Mouse (Mus musculus): ENCODE measurements around the gene Map6. TPM values are rescaled to one million over a fixed set of nuclear protein-coding genes. Genes with fewer than 3 reads are reported as not detected.

Map6 gene
- polyA plus RNA-seq, 1 experiment from 2014 or later, result 4.7 TPM

DNA sequence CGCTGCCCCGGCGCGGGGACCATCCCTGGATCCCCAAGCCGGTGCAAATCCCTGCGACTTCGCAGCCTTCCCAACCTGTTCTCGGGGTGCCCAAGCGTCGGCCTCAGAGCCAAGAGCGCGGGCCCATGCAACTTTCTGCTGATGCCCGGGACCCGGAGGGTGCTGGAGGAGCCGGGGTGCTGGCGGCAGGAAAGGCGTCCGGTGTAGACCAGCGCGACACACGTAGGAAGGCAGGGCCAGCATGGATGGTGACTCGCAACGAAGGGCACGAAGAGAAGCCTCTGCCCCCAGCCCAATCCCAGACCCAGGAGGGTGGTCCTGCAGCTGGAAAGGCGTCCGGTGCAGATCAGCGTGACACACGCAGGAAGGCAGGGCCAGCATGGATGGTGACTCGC is 1.3 kb downstream of the Map6 start:
- peak overlapping the region; percentile 58 for H3K9ac ChIP-seq (ENCODE audit: low read length)
- WGBS, result under 1% methylated on average over 29 of the region's 29 CpGs
- peaks cover 16% of the 10 kb centered on the region for H3K4me1 ChIP-seq (ENCODE audit: control insufficient read depth, insufficient read depth, low read length)
- H3K4me2 ChIP-seq (ENCODE audit: low read depth, severe bottlenecking), result peak overlapping the region; percentile 100
- H3K9me3 ChIP-seq (ENCODE audit: control insufficient read depth, low read length), result no peaks in the 10 kb centered on the region
- DNase-seq (ENCODE audit: low spot score) (no peak), ATAC-seq (ENCODE audit: insufficient number of reproducible peaks, low FRiP score, low TSS enrichment, low read depth) (peak; percentile 44; the same call in 1 of the 2 replicates)
- H3K4me3 ChIP-seq (ENCODE audit: low read depth, low read length), result peak overlapping the region; percentile 59
- H3K27ac ChIP-seq (replicated peaks; ENCODE audit: low read depth, low read length), result no peak overlapping the region
- peaks cover 49% of the 10 kb centered on the region for H3K27me3 ChIP-seq (ENCODE audit: control insufficient read depth, insufficient read depth, low read length)
- no peaks in the 10 kb centered on the region for H3K36me3 ChIP-seq (ENCODE audit: control insufficient read depth, insufficient read depth, low read length)

DNA sequence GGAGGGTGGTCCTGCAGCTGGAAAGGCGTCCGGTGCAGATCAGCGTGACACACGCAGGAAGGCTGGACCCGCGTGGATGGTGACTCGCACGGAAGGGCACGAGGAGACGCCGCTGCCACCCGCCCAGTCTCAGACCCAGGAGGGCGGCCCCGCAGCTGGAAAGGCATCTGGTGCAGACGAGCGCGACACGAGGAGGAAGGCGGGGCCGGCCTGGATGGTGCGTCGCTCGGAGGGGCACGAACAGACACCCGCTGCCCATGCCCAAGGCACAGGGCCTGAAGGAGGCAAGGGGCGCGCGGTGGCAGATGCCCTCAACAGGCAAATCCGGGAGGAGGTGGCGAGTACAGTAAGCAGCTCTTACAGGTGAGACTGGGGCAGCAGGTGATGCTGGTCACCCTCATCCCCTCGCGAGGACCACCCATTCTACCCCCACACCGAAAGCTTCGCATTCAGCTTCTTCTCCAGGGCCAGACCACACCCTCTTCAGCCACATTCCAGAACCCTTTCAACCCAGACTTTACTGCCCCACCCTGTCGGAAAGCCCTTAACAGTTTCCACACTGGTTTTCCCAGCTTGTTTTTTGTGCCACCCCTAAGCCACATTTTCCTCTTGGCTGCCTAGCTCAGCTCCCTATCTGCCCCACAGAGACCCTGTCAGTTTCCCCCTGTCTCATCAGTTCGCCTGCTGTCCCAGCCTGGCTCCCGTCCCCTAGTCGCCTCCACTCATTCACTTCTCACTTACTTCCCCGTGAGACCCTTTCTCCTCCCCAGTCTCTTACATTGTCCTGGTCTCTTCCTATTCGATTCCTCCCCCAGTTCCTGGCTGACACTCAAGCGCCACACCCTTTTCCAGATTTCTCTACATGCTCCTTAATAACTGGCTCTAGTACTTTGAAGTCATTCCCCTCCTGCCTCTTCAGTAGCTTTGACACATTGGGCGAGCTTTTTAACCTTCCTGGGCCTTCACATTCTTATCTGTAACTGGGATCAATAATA is 2.0 kb downstream of the Map6 start:
- H3K4me2 ChIP-seq (ENCODE audit: low read depth, severe bottlenecking), result peak overlapping the region; percentile 100

DNA sequence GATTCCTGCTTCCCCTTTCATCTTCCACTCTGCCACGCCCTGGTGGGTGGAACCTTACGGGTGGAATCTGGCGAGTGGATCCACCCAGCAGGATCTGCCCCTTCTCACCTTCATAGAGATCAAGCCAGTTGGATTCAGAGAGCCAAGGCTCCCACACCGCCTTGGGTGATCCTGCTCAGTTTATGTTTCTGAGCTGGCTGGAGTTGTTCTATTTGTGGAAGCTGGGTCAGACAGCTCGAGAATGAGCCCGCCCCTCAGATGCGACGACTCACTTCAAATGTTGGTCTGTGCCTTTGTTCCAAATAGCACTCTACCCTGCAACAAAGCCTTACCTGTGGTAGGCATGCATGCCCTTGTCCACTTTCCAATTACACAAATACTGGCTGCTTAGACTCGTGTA is 4.4 kb downstream of the Map6 start:
- Histone ChIP-seq H3K36me3 (ENCODE audit: control insufficient read depth, insufficient read depth, low read length) (no peaks in the 10 kb centered on the region), H3K4me3 (ENCODE audit: low read depth, low read length) (no peak overlapping the region), H3K27ac (replicated peaks; ENCODE audit: low read depth, low read length) (no peak overlapping the region), H3K9ac (ENCODE audit: low read length) (no peak overlapping the region), H3K9me3 (ENCODE audit: control insufficient read depth, low read length) (no peaks in the 10 kb centered on the region), H3K27me3 (ENCODE audit: control insufficient read depth, insufficient read depth, low read length) (peaks cover 39% of the 10 kb centered on the region), H3K4me1 (ENCODE audit: control insufficient read depth, insufficient read depth, low read length) (peaks cover 16% of the 10 kb centered on the region), H3K4me2 (ENCODE audit: low read depth, severe bottlenecking) (no peak overlapping the region)
- no peak for DNase-seq (ENCODE audit: low spot score)
- no peak for ATAC-seq (ENCODE audit: insufficient number of reproducible peaks, low FRiP score, low TSS enrichment, low read depth)
- 55% methylated on average over 9 of the region's 9 CpGs for WGBS

More for the DNA sequence above, 2.0 kb downstream of the Map6 start:
- 6% methylated on average over 42 of the region's 42 CpGs for WGBS
- Histone ChIP-seq H3K27ac (replicated peaks; ENCODE audit: low read depth, low read length) (no peak overlapping the region), H3K27me3 (ENCODE audit: control insufficient read depth, insufficient read depth, low read length) (peaks cover 49% of the 10 kb centered on the region), H3K9me3 (ENCODE audit: control insufficient read depth, low read length) (no peaks in the 10 kb centered on the region), H3K36me3 (ENCODE audit: control insufficient read depth, insufficient read depth, low read length) (no peaks in the 10 kb centered on the region), H3K4me1 (ENCODE audit: control insufficient read depth, insufficient read depth, low read length) (peaks cover 16% of the 10 kb centered on the region), H3K4me3 (ENCODE audit: low read depth, low read length) (peak overlapping the region; percentile 59), H3K9ac (ENCODE audit: low read length) (no peak overlapping the region)
- peak; percentile 28; the same call in 1 of the 2 replicates for ATAC-seq (ENCODE audit: insufficient number of reproducible peaks, low FRiP score, low TSS enrichment, low read depth)
- peak; percentile 57 for DNase-seq (ENCODE audit: low spot score)

GRCm38 (mm10) chr7:99275131-99275530 is 7.9 kb downstream of the Map6 start:
- H3K36me3 ChIP-seq (ENCODE audit: control insufficient read depth, insufficient read depth, low read length), result no peaks in the 10 kb centered on the region
- WGBS, result 67% methylated on average over 6 of the region's 6 CpGs
- no peak for DNase-seq (ENCODE audit: low spot score)
- no peak overlapping the region for H3K4me3 ChIP-seq (ENCODE audit: low read depth, low read length)
- H3K9ac ChIP-seq (ENCODE audit: low read length), result no peak overlapping the region
- H3K9me3 ChIP-seq (ENCODE audit: control insufficient read depth, low read length), result no peaks in the 10 kb centered on the region
- H3K27ac ChIP-seq (replicated peaks; ENCODE audit: low read depth, low read length), result no peak overlapping the region
- peaks cover 5% of the 10 kb centered on the region; the same call in 1 of the 2 replicates for H3K27me3 ChIP-seq (ENCODE audit: control insufficient read depth, insufficient read depth, low read length)
- no peak for ATAC-seq (ENCODE audit: insufficient number of reproducible peaks, low FRiP score, low TSS enrichment, low read depth)
- no peaks in the 10 kb centered on the region for H3K4me1 ChIP-seq (ENCODE audit: control insufficient read depth, insufficient read depth, low read length)
- H3K4me2 ChIP-seq (ENCODE audit: low read depth, severe bottlenecking), result no peak overlapping the region

DNA sequence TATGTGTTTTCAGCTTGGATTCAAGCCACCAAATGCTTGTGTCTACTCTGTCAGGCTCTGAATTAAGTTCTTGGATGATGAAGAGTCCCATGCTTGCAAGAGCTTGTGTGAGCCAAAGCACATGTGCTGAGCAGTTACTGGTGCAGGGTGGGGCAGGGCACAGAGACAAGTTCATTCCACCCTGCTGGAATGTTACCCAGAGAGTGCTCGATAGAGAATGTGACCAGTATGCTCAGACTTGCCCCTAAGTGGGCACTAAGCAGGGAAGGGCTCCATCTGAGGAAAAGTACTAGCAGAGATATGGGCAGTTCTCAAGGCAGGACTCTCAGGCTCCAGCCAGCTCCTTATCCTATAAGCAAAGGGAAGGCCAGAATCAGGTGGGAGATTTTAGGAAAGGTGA is 9.4 kb downstream of the Map6 start:
- 85% methylated on average over 1 of the region's 1 CpGs for WGBS
- Histone ChIP-seq H3K27ac (replicated peaks; ENCODE audit: low read depth, low read length) (no peak overlapping the region), H3K27me3 (ENCODE audit: control insufficient read depth, insufficient read depth, low read length) (no peaks in the 10 kb centered on the region)

GRCm38 (mm10) chr7:99278309-99278708 is 11.1 kb downstream of the Map6 start:
- Histone ChIP-seq H3K27me3 (ENCODE audit: control insufficient read depth, insufficient read depth, low read length) (no peaks in the 10 kb centered on the region), H3K4me1 (ENCODE audit: control insufficient read depth, insufficient read depth, low read length) (no peaks in the 10 kb centered on the region), H3K9me3 (ENCODE audit: control insufficient read depth, low read length) (no peaks in the 10 kb centered on the region), H3K36me3 (ENCODE audit: control insufficient read depth, insufficient read depth, low read length) (no peaks in the 10 kb centered on the region), H3K9ac (ENCODE audit: low read length) (no peak overlapping the region), H3K27ac (replicated peaks; ENCODE audit: low read depth, low read length) (no peak overlapping the region), H3K4me3 (ENCODE audit: low read depth, low read length) (no peak overlapping the region), H3K4me2 (ENCODE audit: low read depth, severe bottlenecking) (no peak overlapping the region)
- WGBS, result 90% methylated on average over 8 of the region's 8 CpGs
- no peak for ATAC-seq (ENCODE audit: insufficient number of reproducible peaks, low FRiP score, low TSS enrichment, low read depth)
- DNase-seq (ENCODE audit: low spot score), result no peak

More for the DNA sequence above, 9.4 kb downstream of the Map6 start:
- H3K36me3 ChIP-seq (ENCODE audit: control insufficient read depth, insufficient read depth, low read length), result no peaks in the 10 kb centered on the region
- no peak overlapping the region for H3K9ac ChIP-seq (ENCODE audit: low read length)
- no peaks in the 10 kb centered on the region for H3K4me1 ChIP-seq (ENCODE audit: control insufficient read depth, insufficient read depth, low read length)
- no peak for ATAC-seq (ENCODE audit: insufficient number of reproducible peaks, low FRiP score, low TSS enrichment, low read depth)
- DNase-seq (ENCODE audit: low spot score), result no peak
- H3K4me3 ChIP-seq (ENCODE audit: low read depth, low read length), result no peak overlapping the region
- H3K4me2 ChIP-seq (ENCODE audit: low read depth, severe bottlenecking), result no peak overlapping the region
- no peaks in the 10 kb centered on the region for H3K9me3 ChIP-seq (ENCODE audit: control insufficient read depth, low read length)

DNA sequence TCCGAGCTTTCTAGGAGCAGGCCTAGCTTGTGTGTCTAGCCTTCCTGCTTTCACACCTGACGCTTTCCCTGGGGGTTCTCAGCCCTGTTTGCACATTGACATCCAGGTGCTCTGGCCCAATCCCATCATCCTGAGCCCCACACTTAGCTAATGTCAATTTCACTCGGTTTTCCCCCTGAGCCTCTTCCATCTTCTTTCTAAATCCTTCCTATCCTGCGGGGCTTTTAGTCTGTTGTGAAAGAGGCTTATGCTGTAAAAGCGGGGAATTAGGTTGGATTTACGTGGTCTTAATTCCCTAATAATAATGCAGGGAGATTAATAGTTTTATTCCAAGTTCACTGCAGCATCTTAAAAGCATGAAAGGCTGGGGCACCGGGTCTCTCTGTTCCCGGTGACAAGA is 12.3 kb downstream of the Map6 start:
- Histone ChIP-seq H3K9me3 (ENCODE audit: control insufficient read depth, low read length) (no peaks in the 10 kb centered on the region), H3K4me2 (ENCODE audit: low read depth, severe bottlenecking) (no peak overlapping the region), H3K9ac (ENCODE audit: low read length) (no peak overlapping the region), H3K4me1 (ENCODE audit: control insufficient read depth, insufficient read depth, low read length) (no peaks in the 10 kb centered on the region), H3K27me3 (ENCODE audit: control insufficient read depth, insufficient read depth, low read length) (no peaks in the 10 kb centered on the region), H3K36me3 (ENCODE audit: control insufficient read depth, insufficient read depth, low read length) (no peaks in the 10 kb centered on the region), H3K27ac (replicated peaks; ENCODE audit: low read depth, low read length) (no peak overlapping the region), H3K4me3 (ENCODE audit: low read depth, low read length) (no peak overlapping the region)
- ATAC-seq (ENCODE audit: insufficient number of reproducible peaks, low FRiP score, low TSS enrichment, low read depth) (no peak), DNase-seq (ENCODE audit: low spot score) (no peak)
- WGBS, result 63% methylated on average over 8 of the region's 8 CpGs

DNA sequence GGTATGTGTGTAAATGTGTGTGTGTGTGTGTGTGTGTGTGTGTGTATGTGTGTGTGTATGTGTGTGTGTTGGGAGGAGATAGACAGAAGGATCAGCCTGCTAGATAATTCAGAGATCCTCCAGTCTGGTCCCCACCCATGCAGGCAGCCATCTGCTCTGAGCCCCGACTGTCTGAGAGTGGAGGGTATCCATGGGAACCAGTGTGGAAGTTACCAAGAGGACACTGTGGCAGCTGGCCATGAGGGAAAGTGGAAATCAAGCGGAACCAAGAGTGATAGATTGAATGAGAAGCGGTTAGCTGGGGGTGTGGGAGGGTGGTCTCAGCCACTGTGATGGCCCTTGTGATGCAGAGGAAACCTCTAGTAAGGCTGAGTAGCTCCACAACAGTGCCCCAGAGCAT is 20.0 kb downstream of the Map6 start:
- ATAC-seq (ENCODE audit: insufficient number of reproducible peaks, low FRiP score, low TSS enrichment, low read depth) (no peak), DNase-seq (ENCODE audit: low spot score) (no peak)
- Histone ChIP-seq H3K27me3 (ENCODE audit: control insufficient read depth, insufficient read depth, low read length) (no peaks in the 10 kb centered on the region), H3K4me3 (ENCODE audit: low read depth, low read length) (no peak overlapping the region), H3K9me3 (ENCODE audit: control insufficient read depth, low read length) (no peaks in the 10 kb centered on the region), H3K4me1 (ENCODE audit: control insufficient read depth, insufficient read depth, low read length) (peaks cover 6% of the 10 kb centered on the region; the same call in 1 of the 2 replicates), H3K9ac (ENCODE audit: low read length) (no peak overlapping the region), H3K36me3 (ENCODE audit: control insufficient read depth, insufficient read depth, low read length) (no peaks in the 10 kb centered on the region), H3K4me2 (ENCODE audit: low read depth, severe bottlenecking) (no peak overlapping the region), H3K27ac (replicated peaks; ENCODE audit: low read depth, low read length) (no peak overlapping the region)
- WGBS, result 77% methylated on average over 3 of the region's 3 CpGs
